Mouse (Mus musculus) inflammation-experienced regulatory T-cells, adult 6 months (primary cell): ENCODE measurements around the gene Tmem18. TPM values are rescaled to one million over a fixed set of nuclear protein-coding genes. Genes with fewer than 3 reads are reported as not detected.

Experiments
- polyA plus RNA-seq, 3 experiments: library from polyadenylated mRNA; unstranded; fragments of 100-300 nt; shearing (Covaris generic); gene quantifications; one replicate each; pipeline ENCODE4 v1.2.1; 2017

The Tmem18 gene
- polyA plus RNA-seq, 3 experiments from 2014 or later: 16.8 to 22.4 (median 17.9) TPM

Other genes with a start within 250 kb of the Tmem18 start
- gene Sntg2, start 211.1 kb upstream of the Tmem18 start, polyA plus RNA-seq: not detected